Mouse (Mus musculus) liver, postnatal 0 days (tissue): ENCODE data around the gene Gfm2.

ENCODE experiments used
- CTCF ChIP-seq: sonication (generic); IDR thresholded peaks from 2 replicates; pipeline ENCODE4 v1.5.1; 2016; ENCODE audit warnings: antibody characterized with exemption, low read depth
- EP300 ChIP-seq: IDR thresholded peaks from 2 replicates; pipeline ENCODE4 v1.6.1; 2016; ENCODE audit warnings: antibody characterized with exemption, low read depth, mild to moderate bottlenecking

GRCm38 (mm10) chr13:97206046-97206445 lies 68.3 kb downstream of the Gfm2 start:
- TF ChIP-seq CTCF: no peak
- no peak for TF ChIP-seq EP300
